Mouse (Mus musculus) heart, adult 2 months (tissue): Measurements from ENCODE around the gene Clic3. TPM values are rescaled to one million over a fixed set of nuclear protein-coding genes. Genes with fewer than 3 reads are reported as not detected.

ENCODE experiments used
- DNase-seq, 2 experiments: peaks; one replicate each; pipeline ENCODE4 v3.0.0; 2021
- H3K27ac ChIP-seq: fragments of 200-600 bp; 2 replicates; pipeline ENCODE4 v1.8.1; 2022
- H3K27me3 ChIP-seq: fragments of 200-500 bp; 2 replicates; pipeline ENCODE4 v1.6.1; 2012; ENCODE audit warnings: mild to moderate bottlenecking, low read length, inconsistent platforms, mixed read lengths; ENCODE audit not compliant: control insufficient read depth, insufficient read depth
- H3K36me3 ChIP-seq: fragments of 200-500 bp; 2 replicates; pipeline ENCODE4 v1.6.1; 2012; ENCODE audit warnings: low read length, inconsistent platforms; ENCODE audit not compliant: control insufficient read depth, insufficient read depth
- H3K4me1 ChIP-seq: fragments of 200-500 bp; 2 replicates; pipeline ENCODE4 v1.6.1; 2011; ENCODE audit warnings: low read length; ENCODE audit not compliant: control insufficient read depth, insufficient read depth
- H3K4me3 ChIP-seq: fragments of 200-600 bp; 2 replicates; pipeline ENCODE4 v1.8.1; 2022
- H3K79me2 ChIP-seq: fragments of 200-500 bp; replicated peaks from 2 replicates; pipeline ENCODE4 v1.6.1; 2012; ENCODE audit warnings: mild to moderate bottlenecking, inconsistent platforms, low read length, moderate library complexity, mixed read lengths; ENCODE audit not compliant: control insufficient read depth, insufficient read depth
- H3K9ac ChIP-seq: fragments of 200-500 bp; 2 replicates; pipeline ENCODE4 v1.6.1; 2012; ENCODE audit warnings: low read depth, mild to moderate bottlenecking, control low read depth, inconsistent platforms, low read length, mixed read lengths
- CTCF ChIP-seq: fragments of 200-600 bp; IDR thresholded peaks from 2 replicates; pipeline ENCODE4 v1.8.1; 2022; ENCODE audit warnings: antibody characterized with exemption, mild to moderate bottlenecking, moderate library complexity
- EP300 ChIP-seq: fragments of 200-500 bp; IDR thresholded peaks from 2 replicates; pipeline ENCODE4 v1.6.1; 2011; ENCODE audit warnings: low read depth, low read length, control low read depth; ENCODE audit not compliant: insufficient read depth
- POLR2A ChIP-seq: fragments of 200-500 bp; IDR thresholded peaks from 2 replicates; pipeline ENCODE4 v1.6.1; 2011; ENCODE audit warnings: mild to moderate bottlenecking, low read depth, low read length, control low read depth; ENCODE audit not compliant: insufficient read depth
- WGBS: fragments of 180-500 bp; shearing (Covaris S2); methylation state at CpG from one replicate; pipeline ENCODE4 v1.1.7; 2018; 5-methylcytosine and 5-hydroxymethylcytosine counted together
- intact Hi-C: fragments of 180-260 bp; cut with DNase I; formaldehyde crosslinking; loops from one replicate; pipeline ENCODE4 v1.15.1; 2025
- polyA plus RNA-seq: library from polyadenylated mRNA; depleted of rRNA; stranded (reverse); fragments of >200 nt; gene quantifications from 2 replicates; pipeline ENCODE4 v1.2.3, GENCODE M21; 2012
- total RNA-seq, 2 experiments: library from RNA; stranded (reverse); gene quantifications; 2 replicates each; pipeline ENCODE4 v1.2.3; 2021

The Clic3 gene
- total and polyA plus RNA-seq, 3 experiments = 1.4 to 7.4 (median 1.8) TPM

DNA sequence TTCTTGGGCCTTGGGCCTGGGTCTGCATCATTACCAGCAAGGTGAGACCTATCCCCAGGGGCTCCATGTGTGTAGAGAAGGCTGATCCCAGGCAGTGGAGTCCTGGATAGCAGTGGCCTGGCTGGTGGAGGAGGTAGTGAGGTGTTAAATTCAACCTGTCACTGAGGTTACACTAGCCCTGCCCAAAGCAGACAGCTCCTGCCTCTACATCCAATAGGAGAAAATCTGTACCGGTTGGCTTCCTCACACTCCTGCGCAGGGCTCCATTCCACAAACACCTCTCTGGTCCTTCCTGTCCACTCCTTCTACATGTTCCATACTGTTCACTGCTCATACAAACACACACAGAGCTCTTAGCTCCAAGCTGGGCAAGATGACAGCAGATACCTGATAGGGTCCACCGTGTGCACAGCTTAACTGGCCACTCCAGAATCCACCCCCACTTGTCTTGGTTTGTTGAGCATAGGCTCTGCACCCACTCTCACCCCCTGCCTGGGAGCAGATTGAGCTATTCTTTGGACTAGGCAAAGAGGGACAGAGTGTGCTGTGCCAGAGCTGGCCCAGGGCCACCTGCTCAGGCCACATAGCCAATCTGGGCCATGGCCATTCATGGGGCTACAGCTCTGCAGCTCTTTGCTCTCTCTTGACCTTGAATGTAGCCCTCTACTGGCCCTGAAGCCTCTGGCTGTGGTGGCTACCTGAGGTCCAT lies 21.5 kb downstream of the Clic3 start:
- intact Hi-C loops = no loop called here

DNA sequence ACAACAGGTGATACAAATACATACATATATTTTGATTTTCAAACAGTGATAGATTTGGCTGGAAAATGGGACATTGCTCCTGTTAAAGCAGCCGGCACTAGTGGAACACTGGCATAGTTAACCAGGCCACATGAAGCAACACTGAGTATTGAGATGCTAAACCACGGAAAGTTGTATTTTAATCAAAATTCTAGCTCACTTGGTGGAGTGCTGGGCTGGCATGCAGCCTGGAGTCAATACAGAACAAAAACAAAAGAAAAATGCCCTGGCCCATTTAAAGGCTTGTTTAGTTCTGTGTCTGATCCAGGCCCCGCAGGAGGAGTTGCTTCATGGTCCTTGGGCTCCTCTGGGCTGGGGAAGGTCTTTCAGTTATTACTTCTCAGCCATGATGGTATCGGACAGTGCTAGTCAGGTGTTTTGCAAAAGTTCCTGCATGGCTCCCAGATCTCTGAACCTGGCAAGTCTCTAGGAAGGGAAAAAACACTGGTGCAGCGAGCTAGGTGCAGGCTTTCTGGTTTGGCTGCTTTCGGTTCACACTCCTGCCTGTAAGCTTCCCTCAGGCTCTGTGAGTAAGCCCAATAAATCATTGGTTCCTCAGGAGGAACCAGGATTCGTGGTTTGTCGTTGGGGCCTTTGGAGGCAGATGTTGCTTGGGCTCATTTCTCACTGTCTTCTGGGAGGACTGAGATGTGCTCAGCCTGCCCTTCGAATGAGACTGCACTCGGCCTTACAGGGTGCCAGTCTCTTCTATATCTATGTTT lies 23.1 kb downstream of the Clic3 start:
- intact Hi-C loops = no loop called here
- Histone ChIP-seq H3K9ac (no peak overlapping the region), H3K79me2 (no peaks in the 10 kb centered on the region)

More for the DNA sequence above, 21.5 kb downstream of the Clic3 start:
- H3K27me3 ChIP-seq = no peaks in the 10 kb centered on the region
- no peaks in the 10 kb centered on the region for H3K79me2 ChIP-seq
- peaks cover 5% of the 10 kb centered on the region; the same call in 1 of the 2 replicates for H3K4me1 ChIP-seq
- H3K9ac ChIP-seq = no peak overlapping the region
- H3K36me3 ChIP-seq = no peaks in the 10 kb centered on the region
- H3K27ac ChIP-seq = peak overlapping the region; percentile 43
- no peak overlapping the region for H3K4me3 ChIP-seq
- peak; percentile 60 to 68 for DNase-seq
- 76% methylated on average over 3 of the region's 3 CpGs for WGBS
- TF ChIP-seq EP300 = peak; percentile 85
- TF ChIP-seq CTCF = peak; percentile 19; the same call in 1 of the 2 replicates
- TF ChIP-seq POLR2A = no peak

DNA sequence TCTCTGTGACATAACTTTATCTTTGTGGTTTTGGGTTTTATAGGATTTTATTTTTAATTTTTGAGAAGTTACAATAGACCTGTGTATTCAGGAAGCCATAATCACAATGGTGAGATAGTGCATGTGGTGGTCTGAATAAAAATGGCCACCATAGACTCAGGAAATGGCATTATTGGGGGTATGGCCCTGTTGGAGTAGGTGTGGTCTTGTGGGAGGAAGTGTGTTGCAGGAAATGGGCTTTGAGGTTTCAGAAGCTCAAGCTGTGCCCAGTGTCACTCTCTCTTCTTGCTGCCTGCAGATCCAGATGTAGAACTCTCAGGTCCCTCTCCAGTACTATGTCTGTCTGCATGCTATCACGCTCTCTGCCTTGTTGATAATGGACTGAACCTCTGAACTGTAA lies 23.9 kb downstream of the Clic3 start:
- 82% methylated on average over 1 of the region's 1 CpGs for WGBS
- no peaks in the 10 kb centered on the region for H3K27me3 ChIP-seq
- no peak overlapping the region for H3K4me3 ChIP-seq
- intact Hi-C loops = no loop called here
- DNase-seq = no peak
- no peak overlapping the region for H3K27ac ChIP-seq
- no peak for TF ChIP-seq POLR2A
- H3K36me3 ChIP-seq = no peaks in the 10 kb centered on the region
- H3K9ac ChIP-seq = no peak overlapping the region
- H3K79me2 ChIP-seq = no peaks in the 10 kb centered on the region
- H3K4me1 ChIP-seq = peaks cover 5% of the 10 kb centered on the region; the same call in 1 of the 2 replicates

More for the DNA sequence above, 23.1 kb downstream of the Clic3 start:
- Histone ChIP-seq H3K36me3 (no peaks in the 10 kb centered on the region), H3K4me3 (no peak overlapping the region), H3K27ac (no peak overlapping the region), H3K27me3 (no peaks in the 10 kb centered on the region), H3K4me1 (peaks cover 5% of the 10 kb centered on the region; the same call in 1 of the 2 replicates)
- DNase-seq = no peak
- TF ChIP-seq CTCF (no peak), EP300 (no peak)
- WGBS = 68% methylated on average over 10 of the region's 10 CpGs

DNA sequence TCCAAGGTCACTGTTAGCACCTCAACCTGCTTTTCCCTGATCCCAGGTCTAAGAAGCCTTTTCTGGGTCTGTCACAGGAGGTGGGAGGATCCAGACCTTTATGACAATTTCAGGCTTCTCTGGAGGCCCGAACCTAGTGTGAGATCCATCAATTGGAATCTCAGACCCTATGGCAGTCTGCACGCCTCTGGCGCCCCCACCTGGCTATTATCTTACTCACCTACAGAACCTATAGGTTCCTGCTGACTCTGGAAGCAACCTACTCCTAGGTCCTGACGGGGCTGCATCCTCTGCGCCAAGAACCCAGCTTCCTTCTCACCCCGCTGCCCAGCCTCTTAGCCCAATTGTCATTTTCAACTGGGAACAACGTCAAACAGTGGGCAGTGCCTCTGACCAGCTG lies 26.3 kb downstream of the Clic3 start:
- TF ChIP-seq CTCF (peak; percentile 72), EP300 (no peak)
- Histone ChIP-seq H3K4me3 (no peak overlapping the region), H3K4me1 (peaks cover 4% of the 10 kb centered on the region; the same call in 1 of the 2 replicates), H3K27me3 (no peaks in the 10 kb centered on the region), H3K79me2 (no peaks in the 10 kb centered on the region), H3K9ac (no peak overlapping the region), H3K36me3 (no peaks in the 10 kb centered on the region), H3K27ac (no peak overlapping the region)
- no peak for DNase-seq
- intact Hi-C loops = loop anchor here (1.0 to 2.0 kb wide), 2 partner anchors 54 to 107 kb away; partner anchors contain the start of gene Abca2
- 21% methylated on average over 7 of the region's 7 CpGs for WGBS

DNA sequence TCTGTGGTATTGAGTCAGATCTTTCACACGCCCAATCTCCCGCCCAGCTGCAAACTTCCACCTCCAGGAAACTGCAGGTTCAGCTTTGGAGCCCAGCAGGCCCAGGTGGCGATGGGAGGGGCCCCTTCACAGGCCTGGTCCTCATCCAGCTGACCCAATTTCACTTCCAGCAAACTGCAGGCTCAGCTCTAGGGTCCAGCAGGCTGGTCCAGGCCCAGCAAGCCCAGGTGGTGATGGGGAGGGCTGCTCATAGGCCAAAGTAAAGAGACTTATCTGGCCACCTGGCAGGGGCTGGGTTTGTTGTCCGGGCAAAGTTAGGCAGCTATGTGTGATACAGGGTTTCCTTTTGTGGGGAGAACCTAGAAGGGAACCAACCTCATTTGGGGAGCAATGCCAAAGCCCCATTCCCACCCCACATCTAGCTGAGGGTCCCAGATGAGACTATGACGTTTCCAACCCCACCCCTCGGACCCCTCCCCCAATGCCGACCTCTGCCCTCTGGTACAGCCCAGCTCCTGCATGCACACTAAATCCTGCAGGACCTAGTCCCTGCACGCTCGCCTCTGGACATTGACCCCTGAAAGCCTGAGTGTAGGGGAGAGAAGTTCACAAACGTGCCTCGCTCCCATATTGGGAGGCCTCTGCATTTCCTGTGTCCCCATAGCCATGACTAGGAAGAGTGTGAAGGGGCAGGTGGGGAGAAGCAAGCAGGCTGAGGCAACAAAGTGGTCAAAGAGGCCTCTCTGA lies 28.4 kb downstream of the Clic3 start:
- Histone ChIP-seq H3K36me3 (no peaks in the 10 kb centered on the region), H3K4me3 (no peak overlapping the region), H3K9ac (no peak overlapping the region), H3K79me2 (no peaks in the 10 kb centered on the region), H3K4me1 (no peaks in the 10 kb centered on the region), H3K27me3 (no peaks in the 10 kb centered on the region), H3K27ac (no peak overlapping the region)
- intact Hi-C loops = no loop called here
- DNase-seq = no peak
- WGBS = 70% methylated on average over 11 of the region's 11 CpGs
- TF ChIP-seq CTCF (no peak), POLR2A (no peak), EP300 (no peak)
